Mouse (Mus musculus) heart, embryonic 15.5 days (tissue): ENCODE data around the gene Magix. TPM values are rescaled to one million over a fixed set of nuclear protein-coding genes. Genes with fewer than 3 reads are reported as not detected.

Experiments
- polyA plus RNA-seq: library from polyadenylated mRNA; unstranded; fragments of >200 nt; fragmentation: Nextera tagmentation; extraction: Ambion mirVana; gene quantifications from 2 replicates; pipeline ENCODE4 v1.2.1, GENCODE M21; 2015

Magix gene
- polyA plus RNA-seq, 1 experiment from 2014 or later, result 0.69 TPM

Other genes with a start within 250 kb of the Magix start
- 0.18 TPM in 1 of 2 replicates, not detected in the other for gene Foxp3, start 107.6 kb downstream of the Magix start, polyA plus RNA-seq
- 1.7 and 2.0 TPM in 2 replicates for gene Ppp1r3f, start 107.0 kb downstream of the Magix start, polyA plus RNA-seq
- 16.4 and 21.4 TPM in 2 replicates for gene Ccdc22, start 75.7 kb downstream of the Magix start, polyA plus RNA-seq
- gene Cacna1f, start 74.2 kb downstream of the Magix start, polyA plus RNA-seq, result not detected in 2 replicates
- 0.64 and 2.8 TPM in 2 replicates for gene Syp, start 42.8 kb downstream of the Magix start, polyA plus RNA-seq
- gene Prickle3, start 24.0 kb downstream of the Magix start, polyA plus RNA-seq, result 8.0 and 10.6 TPM in 2 replicates
- 129 and 145 TPM in 2 replicates for gene Plp2, start 9.9 kb downstream of the Magix start, polyA plus RNA-seq
- gene Gpkow, start 15.9 kb upstream of the Magix start, polyA plus RNA-seq, result 27.0 and 28.2 TPM in 2 replicates
- 25.4 and 33.7 TPM in 2 replicates for gene Wdr45, start 33.1 kb upstream of the Magix start, polyA plus RNA-seq
- gene Gm45208, start 41.0 kb upstream of the Magix start, polyA plus RNA-seq, result 1.2 TPM in 1 of 2 replicates, not detected in the other
- gene Praf2, start 47.2 kb upstream of the Magix start, polyA plus RNA-seq, result 30.5 and 39.4 TPM in 2 replicates
- gene Ccdc120, start 69.7 kb upstream of the Magix start, polyA plus RNA-seq, result 4.1 and 8.7 TPM in 2 replicates
- 16.6 and 21.7 TPM in 2 replicates for gene Tfe3, start 81.3 kb upstream of the Magix start, polyA plus RNA-seq
- gene Gripap1, start 108.5 kb upstream of the Magix start, polyA plus RNA-seq, result 25.9 and 31.1 TPM in 2 replicates
- gene Kcnd1, start 141.0 kb upstream of the Magix start, polyA plus RNA-seq, result 0.69 and 1.0 TPM in 2 replicates
- gene Otud5, start 160.1 kb upstream of the Magix start, polyA plus RNA-seq, result 24.7 and 31.7 TPM in 2 replicates
- 4.5 and 6.3 TPM in 2 replicates for gene Pim2, start 197.0 kb upstream of the Magix start, polyA plus RNA-seq
- gene Slc35a2, start 202.8 kb upstream of the Magix start, polyA plus RNA-seq, result 22.3 and 32.0 TPM in 2 replicates
- gene Pqbp1, start 218.0 kb upstream of the Magix start, polyA plus RNA-seq, result 72.8 and 77.9 TPM in 2 replicates
- gene Timm17b, start 218.1 kb upstream of the Magix start, polyA plus RNA-seq, result 102 and 124 TPM in 2 replicates
- gene Gm10491, start 226.6 kb upstream of the Magix start, polyA plus RNA-seq, result not detected in 2 replicates
- not detected in 2 replicates for gene Gm10490, start 228.3 kb upstream of the Magix start, polyA plus RNA-seq
- 0.39 and 3.3 TPM in 2 replicates for gene Pcsk1n, start 238.6 kb upstream of the Magix start, polyA plus RNA-seq
- gene Eras, start 247.4 kb upstream of the Magix start, polyA plus RNA-seq, result not detected in 2 replicates